Mouse (Mus musculus): ENCODE measurements around the gene Slc38a1. TPM values are rescaled to one million over a fixed set of nuclear protein-coding genes. Genes with fewer than 3 reads are reported as not detected.
"Not testable (repeated sequence)": the region's sequence is repeated elsewhere in the genome, so short reads cannot be mapped to it uniquely, and the experiment has no call there.

Gene Slc38a1
- total RNA-seq, 2 experiments from 2014 or later, result 31.9 to 40.4 TPM

DNA sequence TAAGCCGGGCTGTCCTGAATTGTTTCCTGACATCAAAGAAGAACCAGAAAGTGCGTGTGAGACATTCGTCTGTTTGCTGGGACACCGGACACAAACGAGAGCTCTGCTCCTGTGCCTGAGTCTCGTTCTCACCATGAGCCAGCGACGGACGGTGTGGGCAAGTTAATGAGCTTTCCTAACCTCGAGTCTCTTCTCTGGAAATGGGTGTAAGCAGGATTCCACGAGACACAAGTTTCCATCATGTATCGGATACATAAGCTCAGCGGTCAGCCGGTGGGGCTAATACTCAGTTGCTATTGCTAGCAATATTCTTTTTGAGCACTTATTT is 15.5 kb upstream of the Slc38a1 start:
- DNase-seq, result no peak

DNA sequence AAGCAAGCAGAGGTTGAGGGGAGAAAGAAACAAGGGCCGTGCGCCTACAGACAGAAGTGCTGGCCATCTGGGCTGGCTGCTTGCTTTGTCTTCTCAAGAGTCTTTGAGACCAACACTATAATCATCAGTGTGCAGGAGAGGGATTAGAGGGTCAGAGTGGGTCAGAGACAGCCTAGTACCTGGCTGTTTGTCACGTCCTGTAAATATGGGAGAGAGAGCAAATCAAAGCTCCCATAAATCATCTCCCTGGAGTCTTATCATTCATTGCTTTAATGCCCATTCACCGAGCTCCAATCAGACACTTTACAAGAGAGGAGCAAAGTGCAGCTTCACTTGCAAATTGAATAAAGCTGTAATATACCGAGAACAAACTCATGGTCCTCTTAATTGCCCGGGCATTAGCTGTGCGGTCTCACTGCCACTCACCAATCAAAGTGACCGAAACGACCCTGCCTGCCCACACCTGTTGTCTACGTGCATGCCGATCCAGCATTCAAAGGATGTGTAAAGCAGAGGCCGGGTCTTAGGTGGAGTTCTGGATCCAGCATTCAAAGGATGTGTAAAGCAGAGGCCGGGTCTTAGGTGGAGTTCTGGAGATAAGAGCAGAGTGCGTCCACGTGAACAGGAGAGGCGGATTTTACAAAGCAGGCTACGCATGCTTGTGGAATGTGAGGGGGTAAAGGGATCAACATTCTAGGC is 15.0 kb upstream of the Slc38a1 start:
- no peak for DNase-seq

DNA sequence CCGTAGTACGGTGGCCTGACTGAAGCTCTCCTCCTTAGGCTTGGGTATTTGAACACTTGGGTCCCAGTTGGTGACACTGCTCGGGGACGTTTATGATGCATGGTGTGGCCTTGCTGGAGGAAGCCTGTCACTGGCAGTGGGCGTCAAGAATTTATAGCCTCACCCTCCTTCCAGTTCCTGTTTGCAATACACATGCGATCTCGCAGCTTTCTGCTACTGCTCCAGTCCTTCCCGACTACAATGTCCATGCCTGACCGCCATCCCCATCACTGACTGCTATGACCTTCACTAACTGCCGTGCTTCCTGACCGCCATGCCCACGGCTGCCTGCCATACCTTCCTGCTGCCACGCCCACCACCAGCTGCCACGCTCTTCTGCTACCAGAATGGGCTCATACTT is 12.8 kb upstream of the Slc38a1 start:
- no peak for DNase-seq

DNA sequence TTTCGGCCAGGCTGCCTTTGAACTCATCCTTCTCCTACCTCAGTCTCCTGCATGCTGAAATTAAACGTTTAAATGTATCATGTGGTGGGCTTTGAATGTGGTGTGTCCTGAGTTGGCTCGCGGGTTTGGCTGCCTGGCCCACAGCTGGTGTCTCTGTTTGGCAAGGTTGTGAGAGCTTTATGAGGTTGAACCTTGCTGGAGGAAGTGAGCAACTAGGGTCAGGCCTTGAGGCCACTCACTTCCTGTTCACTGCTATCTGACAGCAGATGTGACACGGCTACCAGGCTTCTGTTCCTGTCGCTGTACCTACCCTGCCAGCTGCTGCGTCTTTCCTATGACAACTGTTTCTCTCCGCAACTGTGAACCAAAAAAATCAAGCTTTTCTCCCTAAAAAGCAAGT is 12.0 kb upstream of the Slc38a1 start:
- no peak for DNase-seq

DNA sequence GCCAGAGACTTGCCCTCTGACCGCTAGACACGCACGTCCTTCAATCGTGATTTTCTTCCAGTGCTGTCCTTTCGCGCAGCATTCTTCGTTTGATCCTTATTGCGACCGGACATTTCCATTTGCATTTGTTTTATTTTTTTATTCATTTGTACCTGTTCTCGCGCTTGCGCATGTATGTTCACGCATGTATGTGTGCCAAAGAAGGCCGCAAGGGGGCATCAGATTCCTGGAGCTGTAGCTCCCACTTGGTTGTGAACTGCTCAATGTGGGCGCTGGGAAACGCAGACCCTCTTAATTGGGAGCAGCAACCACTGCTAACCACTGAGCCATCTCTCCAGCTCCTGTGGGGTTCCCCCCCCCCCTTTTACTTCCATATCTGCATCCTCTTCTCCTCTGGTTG is 10.3 kb upstream of the Slc38a1 start:
- no peak for DNase-seq

DNA sequence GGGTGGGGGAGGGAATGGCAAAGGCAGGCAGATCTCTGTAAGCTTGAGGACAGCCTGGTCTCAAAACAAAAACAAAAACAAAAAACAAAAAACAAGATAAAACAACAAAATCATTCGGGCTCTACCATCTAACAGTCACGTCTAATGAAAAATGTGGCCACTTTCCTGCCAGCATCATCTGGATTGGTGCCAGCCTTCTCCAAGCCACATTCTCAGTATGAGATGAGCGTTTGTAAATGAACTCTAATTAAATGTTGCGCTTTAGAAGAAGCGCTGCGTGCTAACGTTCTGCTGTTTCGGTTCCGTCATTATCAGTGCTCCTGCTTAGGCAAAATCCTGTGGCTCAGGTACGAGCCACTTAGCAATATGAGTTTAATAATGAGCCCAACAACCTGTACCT is 9.8 kb upstream of the Slc38a1 start:
- no peak for DNase-seq

DNA sequence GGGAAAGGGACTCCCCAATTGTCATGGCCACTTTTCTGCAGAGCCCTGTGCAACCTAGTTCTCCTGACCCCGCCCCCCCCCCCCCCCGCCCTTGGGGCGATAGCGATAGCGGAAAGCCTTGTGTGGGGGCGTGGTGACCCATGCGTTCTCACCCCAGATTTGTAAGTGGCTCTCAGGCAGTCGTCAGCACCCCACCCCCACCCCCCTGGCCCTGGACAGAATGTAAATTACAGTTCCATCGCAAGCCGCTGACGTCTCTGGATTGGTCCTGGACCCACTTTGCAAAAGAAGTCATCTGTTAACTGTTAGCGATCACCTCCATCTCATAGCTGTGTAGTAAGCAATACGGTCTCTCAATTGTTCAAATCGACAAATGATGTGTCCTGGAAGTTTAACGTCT is 4.7 kb upstream of the Slc38a1 start:
- DNase-seq, result no peak

DNA sequence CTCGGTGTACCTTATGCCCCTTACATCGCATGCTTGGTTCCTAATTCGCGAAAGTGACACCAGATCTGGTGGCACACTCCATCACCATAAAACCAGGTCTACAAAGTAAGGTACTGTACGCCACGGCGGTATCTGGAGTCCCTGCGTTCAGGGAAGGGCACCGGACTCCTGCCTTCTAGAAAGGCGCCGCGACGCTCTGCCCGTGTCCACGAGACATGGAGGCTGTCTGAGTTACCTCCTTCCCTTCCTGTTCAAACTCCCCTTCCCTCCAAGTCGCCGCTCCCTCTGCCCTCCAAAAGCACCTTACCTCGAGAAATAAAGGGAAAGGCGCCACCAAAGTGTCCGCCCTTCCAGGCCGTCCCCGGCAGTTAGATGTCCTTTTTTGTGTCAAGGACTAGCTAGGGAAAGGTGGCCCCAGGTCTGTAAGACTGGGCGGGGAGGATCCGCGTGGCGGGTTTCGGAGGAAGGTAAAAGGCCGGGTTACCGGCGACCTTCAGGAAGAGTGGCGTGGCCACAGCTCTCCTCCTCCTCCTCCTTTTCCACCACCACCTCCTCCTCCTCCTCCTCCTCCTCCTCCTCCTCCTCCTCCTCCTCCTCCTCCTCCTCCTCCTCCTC is 785 bp downstream of the Slc38a1 start:
- DNase-seq, result no peak

DNA sequence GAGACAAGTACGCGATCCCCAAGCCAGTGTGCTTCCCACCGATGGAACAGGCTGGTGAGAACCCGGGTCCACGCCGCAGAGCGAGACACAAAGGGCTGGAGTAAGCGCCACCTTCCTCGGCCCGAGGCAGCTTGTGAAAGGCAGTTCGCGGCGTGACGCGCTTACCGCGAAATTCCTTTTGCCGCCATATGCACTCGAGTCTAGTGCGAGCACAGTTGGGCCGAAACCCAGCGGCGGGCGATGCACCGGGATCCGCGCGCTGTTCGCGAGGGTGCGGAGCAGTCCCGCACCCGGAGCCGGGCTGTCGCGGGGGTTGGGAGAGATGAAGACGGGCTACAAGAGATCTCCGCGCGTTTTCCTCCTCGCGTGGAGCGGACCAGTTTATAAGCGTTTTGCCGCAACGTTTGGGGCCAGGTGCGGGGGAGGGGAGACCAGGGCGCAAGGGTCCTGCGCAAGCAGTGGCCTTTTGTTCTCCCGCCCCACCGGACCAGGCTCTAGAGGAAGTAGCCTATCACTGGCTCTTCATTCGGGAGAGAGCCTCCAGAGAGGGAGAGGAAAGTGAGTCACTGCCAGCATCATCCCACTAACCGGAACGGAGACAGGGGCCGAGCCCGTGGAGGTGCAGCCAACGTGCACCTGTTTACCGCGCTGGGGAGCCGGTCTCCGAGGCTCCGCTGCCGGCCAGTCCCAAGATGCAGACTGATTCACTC is 1.4 kb downstream of the Slc38a1 start:
- DNase-seq, result peak; percentile 78

DNA sequence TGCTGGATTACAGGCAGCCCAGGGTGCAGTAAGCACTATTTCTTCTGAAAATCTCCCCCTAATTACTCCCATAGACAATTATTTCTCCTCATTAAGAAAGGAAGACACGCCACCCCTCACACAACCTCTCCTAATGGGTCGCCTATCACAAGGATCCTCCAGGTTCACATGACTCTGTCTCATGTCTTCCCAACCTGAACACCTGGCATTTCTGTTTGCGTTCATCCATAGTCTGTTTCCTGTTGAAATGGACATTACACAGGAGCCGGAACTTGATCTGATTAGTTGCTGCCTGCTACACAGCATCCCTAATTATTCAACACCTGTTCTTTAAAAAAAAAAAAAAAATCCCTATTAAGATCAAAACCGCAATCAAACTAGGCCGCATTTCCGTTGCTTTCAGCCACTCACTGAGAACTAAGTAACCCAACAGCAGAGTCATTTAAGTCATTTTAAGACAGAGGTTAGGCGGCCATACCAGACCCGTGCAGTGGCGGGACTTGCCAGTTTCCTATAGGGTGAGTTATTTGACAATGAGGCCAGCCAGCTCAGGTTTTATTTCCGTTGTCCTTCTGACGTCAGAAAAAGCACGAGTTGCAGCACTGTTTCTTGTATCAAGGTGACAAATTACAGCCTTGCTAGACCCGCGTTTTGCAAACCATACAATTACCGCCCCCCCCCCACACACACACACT is 2.3 kb downstream of the Slc38a1 start:
- DNase-seq, result peak; percentile 43

DNA sequence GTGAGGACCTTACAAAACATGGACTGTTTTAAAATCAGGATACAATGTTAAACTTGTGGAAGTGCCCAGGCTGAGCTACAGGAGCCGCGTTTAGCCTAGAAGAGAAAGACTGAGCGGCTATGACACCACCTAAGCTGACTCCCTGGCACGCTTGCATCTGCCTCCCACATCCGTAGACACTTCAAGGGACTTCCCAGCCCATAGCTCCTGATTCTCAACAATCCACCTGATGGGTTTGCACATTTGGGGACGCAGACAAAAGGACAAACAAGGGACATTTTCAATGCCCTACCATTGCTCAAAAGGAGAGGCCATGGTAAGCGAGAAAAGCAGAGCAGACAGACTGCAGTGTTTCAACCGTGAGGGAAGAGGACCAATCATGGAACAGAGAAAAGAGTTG is 3.1 kb downstream of the Slc38a1 start:
- DNase-seq, result no peak

DNA sequence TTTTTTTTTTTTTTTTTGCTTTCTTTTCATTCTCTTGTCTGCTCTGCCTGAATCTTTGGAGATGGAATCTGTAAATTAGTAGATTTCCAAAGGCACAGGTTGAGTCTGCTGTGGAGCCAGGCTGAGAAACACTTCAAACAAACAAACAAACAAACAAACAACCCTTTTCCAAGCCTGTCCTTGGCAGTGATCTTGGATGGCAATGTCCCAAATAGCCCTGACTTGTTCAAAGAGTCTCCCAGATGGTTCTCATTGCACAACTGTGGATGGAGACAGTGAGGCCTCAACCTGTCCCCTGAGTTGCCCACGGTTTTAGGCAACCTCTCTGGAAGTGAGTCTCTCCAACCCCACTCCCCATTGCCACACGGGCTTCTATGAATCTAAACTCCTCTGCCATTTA is 4.1 kb downstream of the Slc38a1 start:
- DNase-seq, result no peak

DNA sequence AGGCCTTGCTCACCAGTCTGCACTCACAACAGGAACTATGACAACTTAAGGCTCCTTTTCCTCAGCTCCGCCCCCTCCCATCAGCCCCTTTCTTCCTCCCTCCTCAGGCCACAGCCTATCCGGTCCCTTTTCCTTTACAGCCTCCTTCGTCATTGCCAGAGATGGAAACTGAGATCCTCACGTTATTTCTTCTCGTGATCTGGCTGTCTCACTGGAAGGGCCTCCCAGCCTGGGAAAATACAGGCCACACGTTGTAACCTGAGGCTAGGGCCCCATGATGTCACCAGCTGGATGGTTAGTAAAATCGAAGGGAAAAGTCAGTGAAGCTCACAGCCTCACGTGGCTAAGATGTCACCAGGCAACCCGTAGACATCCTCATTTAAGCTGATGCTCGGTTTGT is 4.5 kb downstream of the Slc38a1 start:
- DNase-seq, result peak; percentile 26

DNA sequence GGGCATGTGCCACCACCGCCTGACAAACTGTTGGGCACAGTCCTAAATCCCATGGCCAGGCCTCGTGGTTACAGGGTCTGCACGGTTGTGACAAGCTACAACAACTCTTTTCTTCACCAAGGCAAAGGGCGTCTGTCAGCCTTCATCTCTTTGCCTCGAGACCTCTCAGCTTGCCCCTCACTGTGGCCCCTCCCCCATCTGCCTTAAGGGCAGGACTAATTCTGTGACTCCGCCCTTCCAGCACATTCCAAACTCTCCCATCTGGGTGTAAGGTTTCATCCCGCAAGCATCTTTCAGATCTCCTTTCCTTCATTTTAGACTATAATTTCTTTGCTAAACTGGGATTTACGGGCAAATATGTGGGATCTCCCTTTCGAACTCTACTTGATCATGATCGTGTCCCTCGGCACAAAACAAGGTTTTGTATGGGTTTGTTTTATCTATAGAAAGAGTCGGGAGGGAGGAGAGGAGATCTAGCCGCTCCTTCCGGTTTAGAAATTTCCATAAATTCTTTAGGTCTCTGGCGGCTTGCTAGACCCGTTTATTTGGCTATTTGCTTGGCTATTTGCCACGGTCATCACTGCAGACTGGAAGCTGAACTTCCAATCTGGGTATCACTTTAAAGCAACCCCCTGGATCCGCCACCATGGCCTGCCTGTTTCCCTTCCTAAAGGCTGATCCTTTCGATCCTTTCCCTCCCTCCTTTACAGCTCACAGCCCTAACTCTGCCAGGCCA is 7.9 kb downstream of the Slc38a1 start:
- peak; percentile 31 for DNase-seq

DNA sequence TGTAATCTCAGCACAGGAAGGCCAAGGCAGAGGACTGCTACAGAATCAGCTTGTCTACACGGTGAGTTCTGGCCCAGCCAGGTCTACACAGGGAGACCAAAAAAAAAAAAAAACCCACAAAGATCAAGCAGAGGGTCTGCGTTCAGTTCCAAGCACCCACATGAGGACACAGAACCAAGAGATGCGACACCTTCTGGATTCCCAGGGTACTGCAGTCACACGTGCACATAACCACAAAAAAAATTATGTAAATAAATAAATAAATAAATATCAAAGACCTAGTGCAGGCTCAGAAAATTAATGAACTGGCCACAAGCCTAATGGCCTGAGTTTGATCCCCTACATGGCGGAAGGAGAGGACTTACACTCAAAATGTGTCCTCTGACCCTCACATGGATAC is 10.5 kb downstream of the Slc38a1 start:
- DNase-seq, result no peak

DNA sequence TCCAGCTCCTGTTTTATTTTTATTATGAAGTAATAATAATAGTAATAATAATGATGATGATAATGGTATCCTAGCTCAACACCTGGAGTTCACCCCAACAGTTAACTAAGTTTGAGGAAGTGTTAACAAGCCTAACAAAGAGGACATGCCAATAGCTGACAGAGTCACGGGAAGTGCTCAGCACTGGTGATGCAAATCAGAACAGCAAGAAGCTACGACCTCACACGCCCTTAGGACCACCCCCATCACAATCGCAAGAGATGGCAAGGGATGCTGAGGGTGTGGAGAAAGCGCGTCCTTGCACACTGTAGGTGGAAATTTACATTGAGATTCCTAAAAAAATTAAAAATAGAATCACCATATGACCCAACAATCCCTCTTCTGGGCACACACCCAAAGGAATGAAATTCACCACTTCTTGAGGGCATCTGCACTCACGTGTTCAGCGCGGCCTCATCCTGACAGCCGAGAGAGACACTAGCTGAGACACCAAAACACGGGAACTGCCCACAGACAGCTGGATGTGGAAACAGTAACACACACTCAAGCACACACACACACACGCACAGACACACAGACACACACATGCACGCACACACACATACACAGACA is 11.5 kb downstream of the Slc38a1 start:
- DNase-seq, result no peak

DNA sequence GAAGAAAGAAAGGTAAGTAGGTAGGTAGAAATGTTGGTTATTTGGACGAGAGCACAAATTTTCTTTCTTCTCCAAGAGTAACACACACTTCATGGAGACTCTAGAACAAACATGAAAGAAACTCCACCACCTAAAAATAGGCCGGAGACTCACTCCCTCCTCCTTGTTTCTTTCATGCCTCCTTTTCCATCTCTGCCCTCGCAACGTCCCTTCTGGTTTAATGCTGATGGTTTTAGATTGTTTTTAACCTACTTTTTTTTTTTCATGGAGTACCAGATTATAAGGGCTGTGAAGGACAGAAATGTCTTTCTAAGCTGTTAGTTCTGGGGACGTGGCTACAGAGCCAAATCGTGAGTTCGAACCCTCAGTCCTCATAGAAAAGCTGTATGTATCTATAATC is 14.5 kb downstream of the Slc38a1 start:
- no peak for DNase-seq

DNA sequence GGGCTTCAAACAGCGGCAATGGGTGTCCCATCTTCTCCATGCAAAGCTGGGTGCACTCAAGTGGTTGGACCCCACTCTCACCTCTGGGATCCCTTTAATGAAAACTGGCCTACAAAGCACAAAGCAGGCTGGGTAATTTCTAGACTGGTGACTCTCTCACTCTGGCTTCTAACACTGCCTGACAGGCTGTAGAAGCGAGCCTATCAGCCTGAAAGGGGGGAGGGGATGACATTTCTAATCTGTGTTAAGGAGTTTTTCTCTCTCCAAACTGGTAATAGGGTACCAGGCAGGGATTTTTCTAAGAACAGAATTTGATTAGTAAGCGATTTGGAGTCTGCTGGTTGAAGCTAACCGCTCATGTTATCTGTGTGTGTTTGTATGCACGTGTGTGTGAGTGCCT is 15.8 kb downstream of the Slc38a1 start:
- DNase-seq, result no peak

DNA sequence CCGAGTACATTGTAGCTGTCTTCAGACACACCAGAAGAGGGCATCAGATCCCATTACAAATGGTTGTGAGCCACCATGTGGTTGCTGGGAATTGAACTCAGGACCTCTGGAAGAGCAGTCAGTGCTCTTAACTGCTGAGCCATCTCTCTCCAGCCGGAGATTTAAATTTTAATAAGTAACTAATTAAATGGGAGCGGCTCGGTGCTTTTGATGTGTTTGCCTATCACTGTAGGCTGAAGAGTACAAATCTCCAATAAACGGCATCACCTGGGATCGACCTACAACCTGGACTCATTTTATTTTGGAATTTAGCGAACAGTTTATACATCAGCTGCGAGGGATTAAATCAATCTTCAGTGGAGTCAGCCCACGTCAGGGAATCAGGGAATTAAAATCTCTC is 17.7 kb downstream of the Slc38a1 start:
- DNase-seq, result not testable (repeated sequence)

DNA sequence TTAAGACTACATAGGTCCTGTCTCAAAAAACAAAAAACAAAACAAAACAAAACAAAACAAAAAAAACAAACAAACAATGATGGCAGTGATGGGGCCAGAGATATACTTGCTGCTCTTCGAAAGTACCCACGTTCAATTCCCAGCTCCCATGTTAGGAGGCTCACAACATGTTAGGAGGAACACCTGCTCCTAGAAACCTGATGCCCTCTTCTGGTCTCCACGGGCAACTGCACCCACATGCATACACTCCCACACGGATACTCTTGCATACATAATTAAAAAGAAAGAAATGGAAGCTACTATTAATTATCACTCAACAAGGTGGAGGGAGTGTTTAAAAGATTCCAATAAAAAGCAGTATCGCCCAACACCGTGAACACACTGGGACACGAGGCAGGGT is 20.3 kb downstream of the Slc38a1 start:
- DNase-seq, result no peak

DNA sequence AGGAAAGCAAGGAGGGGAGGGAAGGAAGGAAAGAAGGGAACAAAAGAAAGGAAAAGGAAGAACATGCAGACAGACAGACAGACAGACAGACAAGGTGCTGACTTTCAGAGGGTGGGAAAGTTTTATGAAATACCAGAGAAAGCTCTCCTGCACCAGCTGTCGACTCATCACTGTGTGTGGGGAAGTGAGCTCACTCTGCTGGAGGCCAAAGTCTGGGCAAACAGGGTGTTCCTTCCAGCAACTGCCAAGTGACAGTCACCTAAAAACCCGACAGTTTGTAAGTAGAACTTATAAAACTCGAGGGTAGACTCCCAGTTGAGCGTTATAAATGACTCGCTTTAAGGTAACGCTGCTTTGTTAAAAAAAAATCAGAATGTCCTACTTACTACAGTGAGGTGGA is 21.0 kb downstream of the Slc38a1 start:
- DNase-seq, result peak; percentile 27

DNA sequence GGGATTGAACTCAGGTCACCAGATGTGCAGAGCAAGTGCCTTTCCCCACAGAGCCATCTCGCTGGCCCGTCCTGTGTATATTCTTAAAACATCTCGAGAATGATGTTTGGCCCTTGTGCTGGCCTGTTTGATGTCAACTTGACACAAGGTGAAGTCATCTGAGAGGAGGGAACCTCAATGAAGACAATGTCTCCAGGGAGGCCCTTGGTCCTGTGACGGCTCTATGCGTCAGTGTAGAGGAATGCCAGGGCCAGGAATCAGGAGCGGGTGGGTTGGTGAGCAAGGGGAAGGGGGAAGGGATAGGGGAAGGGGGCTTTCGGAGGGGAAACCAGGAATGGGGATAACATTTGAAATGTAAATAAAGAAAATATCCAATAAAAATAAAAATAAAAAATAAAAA is 25.2 kb downstream of the Slc38a1 start:
- no peak for DNase-seq

Measured in adrenal gland, postnatal 10 days (tissue).